Mouse (Mus musculus) erythroblast, embryonic 14.5 days (primary cell): ENCODE measurements around the gene Adgrl1. TPM values are rescaled to one million over a fixed set of nuclear protein-coding genes. Genes with fewer than 3 reads are reported as not detected.

Experiments used
- H3K27me3 ChIP-seq: 2 replicates; pipeline ENCODE4 v1.6.1; 2012; ENCODE audit warnings: inconsistent platforms; ENCODE audit not compliant: control insufficient read depth
- H3K36me3 ChIP-seq: 2 replicates; pipeline ENCODE4 v1.6.1; 2012; ENCODE audit warnings: mild to moderate bottlenecking, inconsistent platforms; ENCODE audit not compliant: control insufficient read depth
- H3K4me1 ChIP-seq: 2 replicates; pipeline ENCODE4 v1.6.1; 2012; ENCODE audit warnings: inconsistent platforms; ENCODE audit not compliant: control insufficient read depth
- H3K4me3 ChIP-seq: replicated peaks from 2 replicates; pipeline ENCODE3; 2012; ENCODE audit warnings: moderate library complexity, mild to moderate bottlenecking, inconsistent platforms
- H3K9me3 ChIP-seq: 2 replicates; pipeline ENCODE4 v1.6.1; 2012; ENCODE audit warnings: low read length, inconsistent platforms, mixed read lengths; ENCODE audit not compliant: control insufficient read depth
- GATA1 ChIP-seq: IDR thresholded peaks from 2 replicates; pipeline ENCODE4 v1.6.1; 2012; ENCODE audit warnings: low read length, inconsistent platforms, mixed read lengths
- TAL1 ChIP-seq: IDR thresholded peaks from 3 replicates; pipeline ENCODE4 v1.6.1; 2012; ENCODE audit warnings: low read length, inconsistent platforms, mixed read lengths
- polyA plus RNA-seq: library from polyadenylated mRNA; stranded (reverse); fragments of >175 nt; gene quantifications from 2 replicates; pipeline ENCODE4 v1.2.3, GENCODE M21; 2012

The Adgrl1 gene
- polyA plus RNA-seq = 0.04 and 0.08 TPM in 2 replicates

GRCm38 (mm10) chr8:83899363-83900252, at the start of gene Adgrl1:
Gene Adgrl1 (plus strand): TSS chr8:83900105.
- H3K9me3 ChIP-seq = no peaks in the 10 kb centered on the region
- peaks cover 13% of the 10 kb centered on the region for H3K4me1 ChIP-seq

GRCm38 (mm10) chr8:83852329-83852728, 47.6 kb upstream of the Adgrl1 start:
- no peak overlapping the region for H3K4me3 ChIP-seq
- TF ChIP-seq GATA1 (no peak), TAL1 (no peak)
- H3K27me3 ChIP-seq = peaks cover 5% of the 10 kb centered on the region; the same call in 1 of the 2 replicates

More at GRCm38 (mm10) chr8:83899363-83900252, at the start of gene Adgrl1:
- peak within 1 kb of the TSS; percentile 61 for H3K4me3 ChIP-seq
- TF ChIP-seq TAL1 (no peak), GATA1 (no peak)
- H3K36me3 ChIP-seq = no peaks in the 10 kb centered on the region
- peaks cover 82% of the 10 kb centered on the region for H3K27me3 ChIP-seq

GRCm38 (mm10) chr8:83853323-83854050, 46.4 kb upstream of the Adgrl1 start:
- TF ChIP-seq GATA1 (no peak), TAL1 (no peak)
- H3K36me3 ChIP-seq = no peaks in the 10 kb centered on the region
- peaks cover 5% of the 10 kb centered on the region; the same call in 1 of the 2 replicates for H3K27me3 ChIP-seq
- no peaks in the 10 kb centered on the region for H3K4me1 ChIP-seq
- H3K9me3 ChIP-seq = no peaks in the 10 kb centered on the region
- no peak overlapping the region for H3K4me3 ChIP-seq

More at GRCm38 (mm10) chr8:83852329-83852728, 47.6 kb upstream of the Adgrl1 start:
- Histone ChIP-seq H3K9me3 (peaks cover 9% of the 10 kb centered on the region), H3K36me3 (no peaks in the 10 kb centered on the region), H3K4me1 (no peaks in the 10 kb centered on the region)

- no peak for TF ChIP-seq TAL1
- no peak for TF ChIP-seq GATA1
- Histone ChIP-seq H3K27me3 (peaks cover 7% of the 10 kb centered on the region), H3K4me1 (no peaks in the 10 kb centered on the region), H3K36me3 (no peaks in the 10 kb centered on the region), H3K4me3 (no peak overlapping the region), H3K9me3 (0 out of 2 replicates have a peak, but pooled peaks cover 2% of the 10 kb centered on the region)
Measured at GRCm38 (mm10) chr8:83856486-83857065, 43.3 kb upstream of the Adgrl1 start.

- H3K4me3 ChIP-seq = no peak overlapping the region
- H3K27me3 ChIP-seq = peaks cover 17% of the 10 kb centered on the region
- 0 out of 2 replicates have a peak, but pooled peaks cover 2% of the 10 kb centered on the region for H3K9me3 ChIP-seq
- H3K4me1 ChIP-seq = no peaks in the 10 kb centered on the region
- H3K36me3 ChIP-seq = no peaks in the 10 kb centered on the region
- TF ChIP-seq TAL1 (no peak), GATA1 (no peak)
Measured at GRCm38 (mm10) chr8:83862439-83863268, 37.3 kb upstream of the Adgrl1 start.

GRCm38 (mm10) chr8:83874881-83875655, 24.8 kb upstream of the Adgrl1 start:
- Histone ChIP-seq H3K27me3 (peaks cover 48% of the 10 kb centered on the region), H3K36me3 (no peaks in the 10 kb centered on the region), H3K4me1 (no peaks in the 10 kb centered on the region), H3K4me3 (peak overlapping the region; percentile 38), H3K9me3 (no peaks in the 10 kb centered on the region; the same call in 1 of the 2 replicates)
- TF ChIP-seq GATA1 = no peak
- TF ChIP-seq TAL1 = no peak

- Histone ChIP-seq H3K9me3 (no peaks in the 10 kb centered on the region; the same call in 1 of the 2 replicates), H3K27me3 (peaks cover 48% of the 10 kb centered on the region), H3K4me3 (no peak overlapping the region), H3K4me1 (no peaks in the 10 kb centered on the region), H3K36me3 (no peaks in the 10 kb centered on the region)
- TF ChIP-seq GATA1 (no peak), TAL1 (no peak)
Measured at GRCm38 (mm10) chr8:83875656-83876040, 24.3 kb upstream of the Adgrl1 start.
